Mouse (Mus musculus) neural tube, embryonic 10.5 days (tissue): ENCODE results near the gene Smarcc2.

Experiments used
- DNase-seq: peaks from one replicate; pipeline ENCODE4 v3.0.0-alpha.2; 2017; ENCODE audit warnings: low spot score; ENCODE audit errors: extremely low spot score

Gene Smarcc2

GRCm38 (mm10) chr10:128458719-128459408 is at the start of gene Smarcc2:
Smarcc2 (plus strand) TSS chr10:128459248.
- DNase-seq = peak; percentile 80

- peak; percentile 94 for DNase-seq
Measured at GRCm38 (mm10) chr10:128409692-128410559, 49.1 kb upstream of the Smarcc2 start.

- no peak for DNase-seq
Measured at GRCm38 (mm10) chr10:128410560-128410845, 48.5 kb upstream of the Smarcc2 start.

GRCm38 (mm10) chr10:128411211-128412054 is 47.6 kb upstream of the Smarcc2 start, which contains the start of the genes Nabp2 and Rnf41:
Nabp2 (minus strand) TSS chr10:128411492.
Rnf41 (plus strand) TSS chr10:128411657.
- peak; percentile 98 for DNase-seq

GRCm38 (mm10) chr10:128412055-128412381 is 47.0 kb upstream of the Smarcc2 start:
- DNase-seq = no peak

GRCm38 (mm10) chr10:128412558-128412957 is 46.5 kb upstream of the Smarcc2 start:
- DNase-seq = no peak

GRCm38 (mm10) chr10:128413076-128413475 is 46.0 kb upstream of the Smarcc2 start:
- DNase-seq = no peak

GRCm38 (mm10) chr10:128414848-128415247 is 44.2 kb upstream of the Smarcc2 start:
- DNase-seq = no peak

- no peak for DNase-seq
Measured at GRCm38 (mm10) chr10:128422426-128422825, 36.6 kb upstream of the Smarcc2 start.

GRCm38 (mm10) chr10:128424604-128425003 is 34.4 kb upstream of the Smarcc2 start:
- no peak for DNase-seq

- no peak for DNase-seq
Measured at GRCm38 (mm10) chr10:128425260-128425659, 33.8 kb upstream of the Smarcc2 start.

GRCm38 (mm10) chr10:128429052-128429451 is 30.0 kb upstream of the Smarcc2 start:
- DNase-seq = no peak

GRCm38 (mm10) chr10:128429454-128429853 is 29.6 kb upstream of the Smarcc2 start:
- DNase-seq = no peak

GRCm38 (mm10) chr10:128433417-128433816 is 25.6 kb upstream of the Smarcc2 start:
- DNase-seq = no peak

- DNase-seq = no peak
Measured at GRCm38 (mm10) chr10:128434681-128435080, 24.4 kb upstream of the Smarcc2 start.

- no peak for DNase-seq
Measured at GRCm38 (mm10) chr10:128435186-128435823, 23.7 kb upstream of the Smarcc2 start.

- no peak for DNase-seq
Measured at GRCm38 (mm10) chr10:128435873-128436272, 23.2 kb upstream of the Smarcc2 start.

- DNase-seq = no peak
Measured at GRCm38 (mm10) chr10:128436376-128436775, 22.7 kb upstream of the Smarcc2 start.

GRCm38 (mm10) chr10:128438675-128439279 is 20.3 kb upstream of the Smarcc2 start:
- DNase-seq = no peak

GRCm38 (mm10) chr10:128440407-128440806 is 18.6 kb upstream of the Smarcc2 start:
- no peak for DNase-seq
